Mouse (Mus musculus) hindlimb bud, embryonic 11.5 days (tissue): ENCODE data around the gene Nop9.

Experiments used
- DNase-seq: peaks from one replicate; pipeline ENCODE4 v3.0.0-alpha.2; 2012; ENCODE audit warnings: low read depth, low spot score; ENCODE audit errors: extremely low spot score

Gene Nop9

GRCm38 (mm10) chr14:55769087-55769703 lies 23.7 kb downstream of the Nop9 start:
- no peak for DNase-seq

- DNase-seq, result no peak
Observed at GRCm38 (mm10) chr14:55776711-55777110, 31.2 kb downstream of the Nop9 start.

DNA sequence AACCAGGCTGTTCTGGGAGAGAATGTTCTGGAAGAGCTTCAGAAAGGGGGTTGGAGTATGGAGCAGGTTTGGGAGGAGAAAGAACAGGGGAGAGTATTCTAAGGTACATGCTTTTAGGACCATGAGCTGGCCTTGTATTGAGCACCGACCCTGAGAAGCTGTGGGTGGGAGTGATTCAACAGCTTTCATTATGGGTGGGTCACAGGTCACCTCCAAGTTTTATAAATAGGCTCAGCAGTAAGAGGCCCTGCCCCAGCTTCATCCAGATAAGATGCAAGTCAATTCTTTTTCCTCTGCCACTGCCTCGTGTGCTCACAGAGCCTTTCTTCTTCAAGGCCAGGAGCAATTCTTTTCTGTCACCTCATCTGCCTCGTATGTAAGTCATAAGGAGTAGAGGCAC lies 31.7 kb downstream of the Nop9 start:
- DNase-seq, result no peak

- DNase-seq, result no peak
Observed at GRCm38 (mm10) chr14:55777806-55778205, 32.3 kb downstream of the Nop9 start.

GRCm38 (mm10) chr14:55778686-55779085 lies 33.2 kb downstream of the Nop9 start:
- no peak for DNase-seq

DNA sequence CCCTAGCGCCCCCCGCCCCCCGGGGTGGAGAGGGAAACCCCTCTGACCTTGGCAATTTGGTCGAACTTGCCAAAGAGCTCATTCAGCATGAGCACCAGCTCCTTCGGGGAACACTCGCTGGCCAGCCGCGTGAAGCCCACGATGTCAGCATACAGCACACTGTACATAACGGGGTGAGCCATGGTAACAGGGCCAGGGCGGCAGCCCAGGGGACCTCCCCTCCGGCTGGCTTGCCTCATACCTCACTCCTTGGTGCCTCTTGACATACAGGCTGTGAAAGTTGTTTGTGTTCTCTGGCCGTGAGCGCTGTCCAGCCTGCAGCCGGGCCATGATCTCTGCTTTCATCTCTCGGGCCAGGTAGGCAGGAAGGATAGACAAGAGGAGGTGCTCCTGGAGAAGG lies 34.2 kb downstream of the Nop9 start:
- no peak for DNase-seq

GRCm38 (mm10) chr14:55780736-55781135 lies 35.2 kb downstream of the Nop9 start:
- DNase-seq, result no peak

DNA sequence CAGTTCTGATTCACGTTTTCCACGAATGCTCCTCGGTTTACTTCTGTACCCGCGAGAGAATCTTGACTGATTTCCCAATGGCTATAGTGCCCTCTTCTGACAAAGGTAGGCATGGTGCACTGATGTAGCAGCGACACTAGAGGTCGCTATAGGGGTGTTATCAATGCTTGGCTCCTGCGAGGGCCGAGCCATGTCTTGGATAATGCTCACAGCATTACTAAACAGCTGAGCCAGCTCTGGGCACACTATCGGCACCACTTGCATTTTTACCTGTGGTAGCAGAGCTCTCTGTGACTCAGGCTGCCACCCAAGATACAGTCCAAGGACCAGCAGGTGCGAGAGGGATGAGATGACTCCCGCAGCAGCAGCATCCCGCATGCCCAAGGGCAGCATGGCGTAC lies 35.8 kb downstream of the Nop9 start:
- peak; percentile 79 for DNase-seq

DNA sequence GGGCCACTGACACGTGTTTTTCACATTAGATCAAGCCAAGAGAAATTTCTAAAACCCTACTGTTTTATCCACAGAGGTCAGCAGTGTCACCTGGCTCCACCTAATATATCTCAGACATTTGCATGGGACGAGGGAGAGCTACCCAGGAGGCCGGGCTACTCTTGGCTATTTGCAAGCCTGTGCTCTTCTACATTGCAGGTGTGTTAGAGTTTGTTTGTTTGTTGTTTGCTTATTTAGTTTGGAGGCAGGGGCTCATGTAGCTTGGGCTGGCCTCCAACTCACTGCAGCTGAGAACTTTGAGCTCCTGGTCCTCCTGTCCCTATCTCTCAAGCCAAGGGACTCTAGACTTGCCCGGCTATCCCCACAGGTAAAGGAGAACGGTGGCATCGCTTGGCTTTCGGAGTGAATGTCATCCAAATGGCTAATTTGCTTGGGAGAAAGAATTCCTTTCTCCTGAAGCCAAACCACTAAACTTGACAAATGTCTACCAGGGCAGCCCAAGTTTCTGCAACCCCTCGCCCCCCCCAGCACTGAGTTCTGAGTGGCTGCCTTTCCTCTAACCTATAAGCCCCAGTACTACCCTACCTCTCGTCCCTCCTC lies 37.0 kb downstream of the Nop9 start:
- DNase-seq, result no peak

DNA sequence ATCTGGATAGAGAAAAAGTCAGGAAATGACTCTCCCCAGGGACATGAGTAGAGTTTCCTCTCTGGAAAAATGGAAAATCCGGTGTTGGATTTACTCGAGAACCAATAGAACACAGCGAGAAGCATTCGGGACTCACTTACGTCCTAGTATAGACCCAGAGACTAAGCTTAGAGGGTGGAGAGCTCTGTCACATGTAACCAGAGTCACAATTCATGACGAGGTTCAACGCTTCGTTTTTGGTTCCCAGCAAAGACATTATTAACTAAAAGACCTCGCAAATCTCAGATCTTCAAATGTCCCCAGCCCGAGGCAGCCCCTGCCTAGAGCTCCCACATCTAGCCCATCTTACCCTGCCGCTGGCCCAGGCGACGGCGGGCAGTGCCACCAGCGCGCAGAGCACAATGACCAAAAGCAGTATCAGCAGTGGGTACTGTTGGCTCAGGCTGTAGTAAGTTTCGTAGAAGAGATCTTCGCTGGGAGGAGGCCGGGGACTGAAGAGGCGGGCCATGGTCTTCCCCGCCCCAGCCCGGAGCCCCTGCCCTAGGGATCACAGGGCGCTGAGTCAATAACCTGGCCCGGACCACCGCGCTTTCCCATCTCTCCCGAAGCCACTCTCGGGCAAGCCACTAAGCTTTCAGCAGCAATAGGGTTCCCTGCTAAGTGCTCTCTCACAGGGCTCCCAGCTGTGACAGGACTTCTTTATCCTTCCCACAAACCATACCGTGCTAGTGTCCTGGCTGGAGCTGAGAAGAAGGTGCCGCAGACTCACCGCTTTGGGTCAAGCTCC lies 37.9 kb downstream of the Nop9 start:
- DNase-seq, result no peak

- DNase-seq, result no peak
Observed at GRCm38 (mm10) chr14:55783958-55784235, 38.4 kb downstream of the Nop9 start, which contains the start of gene Adcy4. Adcy4 (minus strand) TSS chr14:55784095.

DNA sequence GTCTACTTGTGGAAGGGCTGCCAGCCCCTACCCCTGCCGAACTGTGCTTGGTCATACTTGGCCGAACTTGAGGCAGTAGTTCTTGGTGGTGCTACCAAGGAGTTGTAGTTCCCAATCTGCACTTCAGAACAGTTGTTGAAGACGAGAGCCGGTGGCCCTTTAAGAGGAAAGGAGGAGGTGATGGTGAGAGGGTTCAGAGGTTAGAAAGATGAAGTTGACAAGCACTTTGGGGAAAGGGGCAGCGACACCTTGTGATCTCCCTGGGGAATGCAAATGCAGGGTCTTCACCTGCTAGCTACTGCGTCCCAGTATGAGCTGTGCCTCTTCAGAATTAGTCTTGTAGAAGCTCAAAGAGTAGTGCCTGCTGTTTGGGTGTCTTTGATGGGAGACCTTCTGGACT lies 39.7 kb downstream of the Nop9 start:
- no peak for DNase-seq

DNA sequence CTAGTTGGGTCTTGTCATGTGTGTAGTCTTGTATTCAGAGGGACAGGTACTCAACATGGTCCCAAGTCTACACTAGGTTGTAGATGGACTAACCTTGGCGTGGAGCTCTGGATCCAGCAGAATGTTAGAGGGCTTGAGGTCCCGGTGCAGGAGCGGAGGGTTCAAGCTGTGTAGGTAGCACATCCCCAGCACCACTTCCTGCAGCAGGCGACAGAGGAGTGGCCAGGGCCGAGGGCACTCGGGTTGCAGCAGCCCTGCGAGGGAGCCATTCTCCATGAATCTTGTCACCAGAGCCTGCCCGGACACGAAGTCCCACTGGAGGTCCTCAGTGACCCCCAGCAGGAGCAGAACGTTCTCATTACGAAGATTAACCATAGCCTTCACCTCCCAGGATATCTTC lies 42.2 kb downstream of the Nop9 start:
- DNase-seq, result no peak

DNA sequence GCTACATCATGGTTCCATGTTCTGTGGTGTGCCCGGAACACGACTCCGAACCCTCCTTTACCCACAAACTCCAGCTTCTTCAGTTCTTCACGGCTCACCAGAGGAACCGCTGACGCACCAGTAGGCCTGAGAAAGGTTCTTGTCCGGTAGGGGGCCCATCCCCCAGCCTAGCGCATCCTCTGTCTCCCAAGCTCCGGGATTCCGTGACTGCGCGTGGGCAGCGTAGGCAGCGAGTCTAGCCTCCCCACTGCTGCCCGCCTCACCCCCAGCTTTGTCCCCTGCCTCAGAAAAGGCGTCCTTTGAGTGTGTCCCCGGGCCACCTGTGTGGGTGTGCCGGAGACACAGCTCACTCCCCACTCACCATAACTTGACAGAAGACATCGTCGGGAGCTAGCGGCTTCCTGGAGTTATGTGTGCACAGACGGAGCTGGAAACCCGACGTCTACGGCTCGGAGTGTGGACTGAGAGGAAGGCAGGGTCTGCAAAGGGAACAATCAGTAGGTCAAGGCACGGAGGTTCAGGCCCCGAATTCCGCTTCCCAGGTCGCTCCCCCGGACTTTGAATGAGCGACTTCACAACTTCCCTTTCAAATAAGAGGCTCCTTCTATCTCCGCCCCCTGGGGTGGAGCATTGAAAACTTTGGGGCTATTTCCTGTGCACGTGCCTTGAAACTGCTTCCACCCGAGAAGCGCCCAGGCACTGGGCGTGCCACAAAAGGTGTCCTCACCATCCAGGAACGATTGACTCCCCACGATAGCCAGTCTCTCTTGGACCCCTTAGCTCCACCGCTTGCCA lies 43.0 kb downstream of the Nop9 start, which contains the start of gene Ripk3:
Gene Ripk3, minus strand, starts transcription at position 610 of the 795 bp plus-strand sequence.
- no peak for DNase-seq

DNA sequence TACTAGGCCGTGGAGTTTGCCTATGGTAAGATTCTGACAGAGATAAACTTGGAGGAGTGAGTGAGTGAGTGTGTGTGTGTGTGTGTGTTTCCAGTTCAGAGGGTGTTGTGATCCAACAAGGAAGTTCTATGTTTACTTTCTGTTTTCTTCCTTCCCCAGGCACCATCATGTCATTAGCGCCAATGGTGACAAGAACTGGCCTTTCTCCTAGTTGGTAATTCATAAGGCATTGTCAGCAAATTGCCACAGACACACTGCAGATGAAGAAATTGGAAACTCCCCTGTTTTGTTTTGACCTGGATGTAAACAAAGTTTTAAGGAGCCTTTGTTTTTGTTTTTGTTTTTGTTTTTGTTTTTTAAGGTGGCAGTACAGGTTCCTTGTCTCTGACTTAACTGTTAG lies 48.0 kb downstream of the Nop9 start:
- DNase-seq, result no peak

DNA sequence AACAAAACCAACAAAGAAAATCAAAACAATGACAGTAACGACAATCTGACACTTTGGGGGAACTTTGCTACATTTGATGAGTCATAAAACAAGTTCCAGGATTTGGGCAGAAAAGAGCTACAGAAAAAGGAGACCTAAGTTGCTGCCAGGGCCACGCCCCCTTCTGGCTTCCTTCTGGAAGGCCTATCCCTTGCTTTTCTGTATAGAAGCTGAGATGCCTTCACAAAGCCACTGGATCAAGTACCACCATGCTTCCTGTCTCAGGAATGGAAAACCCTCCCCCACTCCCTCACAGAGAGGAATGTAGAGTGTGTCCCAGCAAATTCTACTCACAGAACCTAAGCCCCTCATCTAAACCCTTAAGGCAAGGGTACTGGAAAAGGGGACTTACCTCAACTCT lies 48.5 kb downstream of the Nop9 start:
- no peak for DNase-seq

GRCm38 (mm10) chr14:55795380-55796163 lies 50.1 kb downstream of the Nop9 start:
- no peak for DNase-seq
